Mouse (Mus musculus) ES-E14 (cell line): ENCODE results near the gene Insm1. TPM values are rescaled to one million over a fixed set of nuclear protein-coding genes. Genes with fewer than 3 reads are reported as not detected.

Experiments
- DNase-seq: peaks from one replicate; pipeline ENCODE4 v3.0.0-alpha.2; 2013; ENCODE audit warnings: low read depth, low spot score
- H3K27ac ChIP-seq: 2 replicates; pipeline ENCODE4 v1.5.1; 2012; ENCODE audit warnings: low read depth, mild to moderate bottlenecking, low read length, moderate library complexity, mixed read lengths; ENCODE audit not compliant: poor library complexity, insufficient read depth, severe bottlenecking
- H3K36me3 ChIP-seq: 2 replicates; pipeline ENCODE4 v1.6.1; 2012; ENCODE audit warnings: mild to moderate bottlenecking, low read length, moderate library complexity, mixed read lengths; ENCODE audit not compliant: control insufficient read depth, poor library complexity, insufficient read depth, severe bottlenecking
- H3K4me1 ChIP-seq, 2 experiments: fragments of 150-350 bp in 1 of 2; sonication (generic) in 1 of 2; 2 replicates each; pipeline ENCODE4 v1.6.1; 2012; ENCODE audit warnings: low read length in 2 of 2, mild to moderate bottlenecking in 1 of 2, mixed read lengths in 1 of 2; ENCODE audit not compliant: control insufficient read depth in 2 of 2, insufficient read depth in 2 of 2, poor library complexity in 1 of 2
- H3K4me3 ChIP-seq, 2 experiments: fragments of 150-350 bp in 1 of 2; sonication (generic) in 1 of 2; 2 replicates each; pipeline ENCODE4 v1.5.1; 2012; ENCODE audit warnings: low read length in 2 of 2, low read depth in 1 of 2, mild to moderate bottlenecking in 1 of 2, mixed read lengths in 1 of 2; ENCODE audit not compliant: insufficient read depth in 1 of 2, poor library complexity in 1 of 2, severe bottlenecking in 1 of 2
- H3K9ac ChIP-seq: 2 replicates; pipeline ENCODE4 v1.6.1; 2012; ENCODE audit warnings: low read depth, mild to moderate bottlenecking, low read length, mixed read lengths; ENCODE audit not compliant: poor library complexity, insufficient read depth, severe bottlenecking
- H3K9me3 ChIP-seq: fragments of 150-350 bp; sonication (generic); 2 replicates; pipeline ENCODE4 v1.6.1; 2012; ENCODE audit warnings: low read depth, mild to moderate bottlenecking, low read length; ENCODE audit not compliant: control insufficient read depth, insufficient read depth
- CHD2 ChIP-seq: IDR thresholded peaks from 2 replicates; pipeline ENCODE4 v1.6.1; 2014; ENCODE audit warnings: mild to moderate bottlenecking, low read depth, low read length, inconsistent platforms
- HCFC1 ChIP-seq: IDR thresholded peaks from 2 replicates; pipeline ENCODE4 v1.6.1; 2012; ENCODE audit warnings: low read length, inconsistent platforms, borderline replicate concordance; ENCODE audit not compliant: insufficient read depth
- MAFK ChIP-seq: IDR thresholded peaks from 2 replicates; pipeline ENCODE4 v1.6.1; 2014; ENCODE audit warnings: mild to moderate bottlenecking, low read depth, low read length, inconsistent platforms; ENCODE audit not compliant: insufficient read depth
- ZC3H11A ChIP-seq: IDR thresholded peaks from 2 replicates; pipeline ENCODE4 v1.6.1; 2012; ENCODE audit warnings: low read depth, mild to moderate bottlenecking, inconsistent platforms, low read length, borderline replicate concordance
- ZNF384 ChIP-seq: IDR thresholded peaks from 2 replicates; pipeline ENCODE4 v1.6.1; 2012; ENCODE audit warnings: low read depth, low read length, inconsistent platforms
- in situ Hi-C, 2 experiments: fragments of 600-800 bp; cut with MboI; formaldehyde crosslinking; loops; one replicate each; pipeline ENCODE4 v1.15.1; 2025; ENCODE audit warnings: low sequenced_read_pairs in 2 of 2, inconsistent platforms in 1 of 2; ENCODE audit not compliant: unreplicated experiment in 2 of 2
- total RNA-seq: library from RNA; depleted of rRNA; stranded (reverse); fragments of 300-350 nt; gene quantifications from 2 replicates; pipeline ENCODE4 v1.2.3, GENCODE M21; 2012

Gene Insm1
- total RNA-seq, 1 experiment = 1.4 TPM

DNA sequence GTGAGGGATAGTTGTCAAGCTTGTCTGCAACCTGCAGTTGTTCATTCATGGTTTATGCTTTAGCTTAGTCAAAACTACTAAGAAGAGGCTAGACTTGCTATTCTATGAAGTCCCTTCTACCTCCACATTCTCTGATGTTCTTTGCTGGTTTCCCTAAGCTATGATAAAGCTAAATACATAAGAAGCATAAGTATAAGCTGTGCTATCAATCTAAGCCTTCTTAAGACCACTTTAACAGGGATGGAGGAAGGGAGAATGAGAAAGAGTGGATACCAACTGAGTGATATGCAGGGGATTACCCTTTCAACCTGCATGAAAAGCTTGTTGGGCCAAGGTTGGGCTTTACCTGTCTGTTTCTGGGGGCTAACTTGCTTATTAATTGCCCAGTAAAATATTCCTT lies 33.9 kb downstream of the Insm1 start:
- in situ Hi-C loops = no loop called here
- Histone ChIP-seq H3K36me3 (no peaks in the 10 kb centered on the region), H3K4me3 (no peak overlapping the region), H3K9ac (no peak overlapping the region), H3K9me3 (no peaks in the 10 kb centered on the region), H3K4me1 (peaks cover 0 to 7% of the 10 kb centered on the region in 2 experiments; a peak in 2 of 4 replicates), H3K27ac (no peak overlapping the region)
- DNase-seq = no peak
- TF ChIP-seq CHD2 = no peak
- TF ChIP-seq HCFC1 = no peak
- no peak for TF ChIP-seq ZC3H11A
- no peak for TF ChIP-seq MAFK
- no peak for TF ChIP-seq ZNF384

DNA sequence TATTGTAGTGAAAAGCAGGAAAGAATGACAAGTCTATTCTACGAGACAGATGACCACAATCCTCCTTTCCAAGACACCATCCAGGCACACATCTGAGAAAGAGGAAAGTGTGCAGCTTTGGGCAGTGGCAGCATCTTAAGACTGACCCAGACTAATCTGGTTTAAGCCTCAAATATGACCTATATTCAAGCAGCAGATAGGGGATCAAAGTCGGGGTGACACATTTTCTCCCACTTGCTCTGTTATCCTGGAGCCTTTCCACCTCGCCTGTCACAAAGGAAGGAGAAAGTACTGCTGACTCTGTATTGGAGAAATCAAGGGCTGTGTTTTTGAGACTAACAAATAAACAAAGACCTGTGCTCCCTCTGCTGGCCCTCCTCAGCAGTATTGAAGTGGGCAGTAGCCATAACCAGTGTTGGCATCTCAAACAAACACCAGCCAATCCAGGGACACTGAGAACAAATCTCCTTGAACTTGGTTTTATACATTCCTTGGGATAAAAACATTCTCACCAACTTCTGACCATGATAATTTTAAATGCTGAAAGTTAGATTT lies 34.7 kb downstream of the Insm1 start:
- Histone ChIP-seq H3K27ac (no peak overlapping the region), H3K36me3 (no peaks in the 10 kb centered on the region), H3K4me1 (peaks cover 0 to 6% of the 10 kb centered on the region in 2 experiments; a peak in 2 of 4 replicates), H3K9me3 (no peaks in the 10 kb centered on the region), H3K4me3 (no peak overlapping the region), H3K9ac (no peak overlapping the region)
- TF ChIP-seq HCFC1 (no peak), ZC3H11A (no peak), MAFK (no peak), ZNF384 (no peak), CHD2 (no peak)
- in situ Hi-C loops = no loop called here
- DNase-seq = no peak

DNA sequence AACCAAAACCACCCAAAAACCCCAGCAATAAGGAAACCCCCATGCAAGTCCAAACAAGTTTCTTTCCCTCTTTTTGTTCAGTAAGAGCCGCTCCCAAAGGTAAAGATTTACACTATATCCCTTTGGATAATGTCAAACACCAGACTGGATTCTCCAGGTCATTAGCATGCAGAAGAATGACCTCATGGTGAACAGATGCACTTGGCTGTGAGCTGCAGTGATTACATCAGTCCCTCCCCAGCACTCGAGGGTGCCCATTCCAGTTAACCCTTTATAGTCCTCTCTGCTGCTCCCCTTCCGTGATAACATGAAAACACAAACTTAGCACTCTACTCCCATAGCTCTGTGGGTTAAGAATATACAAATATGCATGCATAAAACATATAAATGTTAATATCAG lies 35.3 kb downstream of the Insm1 start:
- in situ Hi-C loops = no loop called here
- Histone ChIP-seq H3K27ac (no peak overlapping the region), H3K9ac (no peak overlapping the region), H3K9me3 (no peaks in the 10 kb centered on the region), H3K4me1 (peaks cover 0 to 6% of the 10 kb centered on the region in 2 experiments; a peak in 2 of 4 replicates), H3K36me3 (no peaks in the 10 kb centered on the region), H3K4me3 (no peak overlapping the region)
- DNase-seq = no peak
- TF ChIP-seq CHD2 = no peak
- no peak for TF ChIP-seq ZNF384
- TF ChIP-seq HCFC1 = no peak
- TF ChIP-seq MAFK = no peak

DNA sequence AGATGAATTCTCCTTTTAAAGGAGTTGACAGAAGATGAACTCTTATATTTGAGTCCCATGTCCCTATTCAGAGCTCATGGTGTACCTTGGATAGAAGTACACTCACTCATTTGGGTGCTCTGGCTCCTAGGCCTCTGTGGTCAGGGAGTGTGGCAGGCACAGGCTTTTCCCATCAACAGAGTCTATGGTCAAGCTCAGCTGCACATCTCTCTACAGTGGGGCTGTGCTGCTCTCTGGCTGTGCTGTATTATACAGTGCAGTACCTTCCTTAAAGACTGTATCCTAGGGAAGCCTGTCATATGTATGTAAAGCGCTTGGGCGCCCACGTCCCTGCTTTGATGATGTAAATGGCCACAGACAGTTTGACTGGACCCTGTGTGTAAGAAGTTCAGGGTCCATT lies 35.9 kb downstream of the Insm1 start:
- in situ Hi-C loops = no loop called here

DNA sequence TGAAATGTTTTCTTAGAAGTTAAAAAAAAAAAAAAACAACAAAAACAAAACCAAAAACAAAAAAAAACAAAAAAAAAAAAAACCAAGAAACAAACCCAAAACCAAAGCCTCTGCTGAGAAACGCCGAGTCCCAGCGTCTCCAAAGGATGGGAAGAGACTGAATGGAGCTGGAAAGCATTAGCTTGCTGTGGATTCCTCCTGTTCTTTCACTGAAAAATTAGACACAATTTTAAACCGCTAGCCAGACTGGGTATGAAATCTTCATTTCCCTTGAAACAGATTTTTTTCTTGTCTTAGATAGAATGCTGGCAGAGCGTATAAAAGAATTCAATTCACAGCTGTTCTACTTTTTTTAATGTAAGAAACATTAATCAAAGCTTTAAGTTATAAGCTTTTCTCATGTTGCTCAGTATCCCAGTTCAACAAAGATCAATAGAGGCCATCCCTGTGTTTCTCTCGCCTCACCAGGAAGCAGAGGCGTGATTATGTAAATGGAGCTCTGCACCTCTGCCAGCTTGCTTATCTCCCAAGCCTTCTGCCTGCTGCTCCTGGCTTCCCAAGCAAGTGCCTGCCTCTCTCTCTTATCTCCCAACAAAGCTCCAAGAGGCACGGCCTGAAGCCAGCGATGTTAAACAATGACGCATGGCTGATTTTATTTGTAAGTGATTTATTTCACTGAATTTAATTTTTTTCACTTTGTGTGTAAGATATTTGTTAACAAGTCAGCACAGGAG lies 37.2 kb downstream of the Insm1 start:
- DNase-seq = no peak
- Histone ChIP-seq H3K36me3 (no peaks in the 10 kb centered on the region), H3K9ac (no peak overlapping the region), H3K4me3 (no peak overlapping the region), H3K9me3 (no peaks in the 10 kb centered on the region), H3K4me1 (peaks cover 0 to 6% of the 10 kb centered on the region in 2 experiments; a peak in 2 of 4 replicates), H3K27ac (no peak overlapping the region)
- in situ Hi-C loops = no loop called here
- no peak for TF ChIP-seq ZC3H11A
- TF ChIP-seq MAFK = no peak
- TF ChIP-seq CHD2 = no peak
- TF ChIP-seq ZNF384 = no peak
- no peak for TF ChIP-seq HCFC1

More for the DNA sequence above, 35.9 kb downstream of the Insm1 start:
- Histone ChIP-seq H3K9me3 (no peaks in the 10 kb centered on the region), H3K36me3 (no peaks in the 10 kb centered on the region), H3K27ac (no peak overlapping the region), H3K4me3 (no peak overlapping the region), H3K9ac (no peak overlapping the region), H3K4me1 (peaks cover 0 to 6% of the 10 kb centered on the region in 2 experiments; a peak in 2 of 4 replicates)
- no peak for TF ChIP-seq ZNF384
- no peak for TF ChIP-seq MAFK
- no peak for TF ChIP-seq HCFC1
- no peak for TF ChIP-seq CHD2
- TF ChIP-seq ZC3H11A = no peak
- DNase-seq = no peak
